Mouse (Mus musculus): ENCODE measurements around the gene Kansl1. TPM values are rescaled to one million over a fixed set of nuclear protein-coding genes. Genes with fewer than 3 reads are reported as not detected.

The Kansl1 gene
- polyA plus RNA-seq, 1 experiment: 93.0 TPM

DNA sequence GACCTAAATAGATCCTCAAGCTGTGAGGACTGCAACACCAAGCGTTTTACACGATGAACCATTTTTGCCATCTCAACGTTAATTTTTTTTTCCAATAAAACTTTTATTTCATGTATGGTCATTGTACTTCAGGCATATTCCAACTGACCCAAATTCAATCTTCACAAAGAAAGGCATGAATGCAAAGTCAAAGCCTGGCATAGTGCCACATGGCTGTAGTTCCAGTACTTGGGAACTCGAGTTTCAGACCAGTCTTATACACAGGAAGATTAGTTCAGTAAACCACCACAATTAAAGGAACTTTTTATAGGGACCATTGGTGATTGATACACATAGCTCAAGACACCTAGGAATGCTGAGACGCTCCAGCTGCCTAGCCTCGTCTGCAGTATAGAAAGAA is 75.5 kb downstream of the Kansl1 start:
- peaks cover 4% of the 10 kb centered on the region for H3K36me3 ChIP-seq (ENCODE audit: control insufficient read depth, insufficient read depth, low read length)
- H3K27ac ChIP-seq (ENCODE audit: insufficient read depth, low read length): no peak overlapping the region
- WGBS: 84% methylated on average over 6 of the region's 6 CpGs
- TF ChIP-seq POLR2A (IDR thresholded peaks at IDR 0.05; ENCODE audit: low read depth, low read length): no peak
- no peak for TF ChIP-seq CTCF (IDR thresholded peaks at IDR 0.05; ENCODE audit: extremely low read depth, insufficient read depth, insufficient read length, insufficient replicate concordance)
- no peaks in the 10 kb centered on the region for H3K27me3 ChIP-seq (ENCODE audit: control insufficient read depth, insufficient read depth, low read length)
- no peaks in the 10 kb centered on the region for H3K4me1 ChIP-seq (ENCODE audit: control insufficient read depth, insufficient read depth, insufficient read length)
- no peak for DNase-seq (ENCODE audit: low read depth in 1 of 2, low spot score in 2 of 2)
- no peak overlapping the region for H3K4me3 ChIP-seq (ENCODE audit: extremely low read depth, insufficient read depth, insufficient read length)

DNA sequence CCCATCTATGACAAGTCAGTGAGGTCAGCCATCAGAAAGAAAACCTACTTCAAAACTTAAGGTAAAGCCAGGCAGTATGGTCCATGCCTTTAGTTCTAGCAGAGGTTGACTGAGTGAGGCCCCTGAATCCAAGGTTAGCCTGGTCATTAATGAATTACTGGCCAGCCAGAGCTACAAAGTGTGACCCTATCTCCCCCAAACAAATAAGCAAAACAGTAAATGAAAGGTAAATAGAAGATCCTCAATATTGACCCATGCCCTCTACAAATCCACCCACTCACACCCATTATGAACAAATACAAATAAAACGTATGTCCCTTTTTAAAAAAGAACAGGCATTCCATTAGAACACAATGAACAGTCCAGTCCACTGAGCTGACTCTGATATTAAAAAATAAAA is 76.5 kb downstream of the Kansl1 start:
- WGBS: 90% methylated on average over 1 of the region's 1 CpGs
- no peak for TF ChIP-seq CTCF (IDR thresholded peaks at IDR 0.05; ENCODE audit: extremely low read depth, insufficient read depth, insufficient read length, insufficient replicate concordance)
- no peak for TF ChIP-seq POLR2A (IDR thresholded peaks at IDR 0.05; ENCODE audit: low read depth, low read length)
- no peaks in the 10 kb centered on the region for H3K27me3 ChIP-seq (ENCODE audit: control insufficient read depth, insufficient read depth, low read length)
- H3K27ac ChIP-seq (ENCODE audit: insufficient read depth, low read length): no peak overlapping the region
- H3K36me3 ChIP-seq (ENCODE audit: control insufficient read depth, insufficient read depth, low read length): peaks cover 4% of the 10 kb centered on the region
- no peak overlapping the region for H3K4me3 ChIP-seq (ENCODE audit: extremely low read depth, insufficient read depth, insufficient read length)
- no peak for DNase-seq (ENCODE audit: low read depth in 1 of 2, low spot score in 2 of 2)
- H3K4me1 ChIP-seq (ENCODE audit: control insufficient read depth, insufficient read depth, insufficient read length): 0 out of 2 replicates have a peak, but pooled peaks cover 2% of the 10 kb centered on the region

DNA sequence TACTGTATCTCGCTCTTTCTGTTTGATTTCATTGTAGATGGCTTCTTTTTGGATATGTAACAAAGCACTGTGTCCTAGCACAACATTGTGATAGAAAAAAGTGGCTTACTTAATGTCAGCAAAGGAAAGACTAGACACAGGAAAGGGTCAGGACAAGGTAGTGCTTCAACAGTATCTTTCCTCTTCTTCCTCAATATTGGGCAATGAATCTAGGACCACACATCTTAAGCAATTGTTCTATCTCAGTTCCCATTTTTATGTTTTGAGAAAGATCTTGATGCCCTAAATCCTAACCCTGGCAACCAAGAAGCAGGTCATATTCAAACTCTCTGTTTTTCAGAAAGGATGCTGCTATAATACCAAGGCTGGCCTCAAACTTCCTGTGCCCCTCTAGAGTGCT is 81.4 kb downstream of the Kansl1 start:
- no peaks in the 10 kb centered on the region for H3K36me3 ChIP-seq (ENCODE audit: control insufficient read depth, insufficient read depth, low read length)
- H3K27me3 ChIP-seq (ENCODE audit: control insufficient read depth, insufficient read depth, low read length): no peaks in the 10 kb centered on the region
- DNase-seq (ENCODE audit: low read depth in 1 of 2, low spot score in 2 of 2): no peak
- WGBS: 86% methylated on average over 1 of the region's 1 CpGs
- 0 out of 2 replicates have a peak, but pooled peaks cover 2% of the 10 kb centered on the region for H3K4me1 ChIP-seq (ENCODE audit: control insufficient read depth, insufficient read depth, insufficient read length)
- TF ChIP-seq CTCF (IDR thresholded peaks at IDR 0.05; ENCODE audit: extremely low read depth, insufficient read depth, insufficient read length, insufficient replicate concordance) (no peak), POLR2A (IDR thresholded peaks at IDR 0.05; ENCODE audit: low read depth, low read length) (no peak)
- H3K4me3 ChIP-seq (ENCODE audit: extremely low read depth, insufficient read depth, insufficient read length): no peak overlapping the region
- no peak overlapping the region for H3K27ac ChIP-seq (ENCODE audit: insufficient read depth, low read length)

DNA sequence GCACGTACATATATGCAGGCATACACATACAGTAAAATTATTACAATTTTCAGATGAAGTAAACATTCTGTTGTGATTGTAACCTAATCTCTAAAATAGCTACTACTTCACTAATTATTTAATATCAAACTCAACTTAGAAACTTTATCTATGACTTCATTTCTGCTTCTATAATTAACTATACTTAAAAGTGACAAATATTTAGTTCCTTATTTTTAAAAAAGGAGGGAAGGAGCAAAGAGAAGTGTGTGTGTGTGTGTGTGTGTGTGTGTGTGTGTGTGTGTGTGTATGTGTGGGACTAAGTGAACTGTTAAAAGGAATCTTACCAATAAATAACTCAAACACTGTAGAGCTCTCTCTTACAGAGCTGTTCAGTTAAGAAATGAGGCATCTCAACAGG is 82.1 kb downstream of the Kansl1 start:
- Histone ChIP-seq H3K4me3 (ENCODE audit: extremely low read depth, insufficient read depth, insufficient read length) (no peak overlapping the region), H3K27me3 (ENCODE audit: control insufficient read depth, insufficient read depth, low read length) (no peaks in the 10 kb centered on the region), H3K27ac (ENCODE audit: insufficient read depth, low read length) (no peak overlapping the region), H3K36me3 (ENCODE audit: control insufficient read depth, insufficient read depth, low read length) (no peaks in the 10 kb centered on the region), H3K4me1 (ENCODE audit: control insufficient read depth, insufficient read depth, insufficient read length) (0 out of 2 replicates have a peak, but pooled peaks cover 2% of the 10 kb centered on the region)
- 90% methylated on average over 1 of the region's 1 CpGs for WGBS
- DNase-seq (ENCODE audit: low read depth in 1 of 2, low spot score in 2 of 2): no peak
- TF ChIP-seq POLR2A (IDR thresholded peaks at IDR 0.05; ENCODE audit: low read depth, low read length): no peak

DNA sequence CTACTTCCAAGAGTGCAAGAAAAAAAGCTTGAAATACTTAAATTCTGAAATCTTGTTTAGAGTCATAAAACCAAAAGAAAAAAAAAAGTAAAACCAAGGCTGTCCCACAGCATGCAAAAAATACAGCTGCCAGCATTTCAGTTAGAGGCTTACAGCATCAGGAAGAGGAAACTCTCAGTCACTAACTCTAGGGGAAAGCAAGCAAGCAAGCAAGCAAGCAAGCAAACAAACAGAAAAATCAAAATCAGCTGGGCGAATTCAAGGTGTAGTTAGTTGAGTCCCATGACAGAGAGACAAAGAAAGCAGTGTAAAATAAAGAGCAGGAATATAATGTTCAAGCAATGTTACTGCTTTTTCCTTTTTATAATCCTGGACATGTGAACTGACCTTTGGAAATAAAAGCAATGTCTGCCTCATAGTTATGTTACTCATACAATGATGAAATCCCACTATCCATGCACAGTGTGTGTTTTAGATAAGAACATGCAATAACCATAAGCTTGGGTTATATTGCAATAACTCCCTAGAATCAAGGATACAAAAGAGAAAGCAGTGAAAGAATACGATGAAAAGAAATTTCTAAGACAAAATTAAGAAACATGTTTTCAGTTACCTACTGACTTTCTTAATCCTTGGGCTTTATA is 85.4 kb downstream of the Kansl1 start:
- Histone ChIP-seq H3K4me1 (ENCODE audit: control insufficient read depth, insufficient read depth, insufficient read length) (0 out of 2 replicates have a peak, but pooled peaks cover 2% of the 10 kb centered on the region), H3K36me3 (ENCODE audit: control insufficient read depth, insufficient read depth, low read length) (0 out of 2 replicates have a peak, but pooled peaks cover 3% of the 10 kb centered on the region), H3K27ac (ENCODE audit: insufficient read depth, low read length) (no peak overlapping the region), H3K27me3 (ENCODE audit: control insufficient read depth, insufficient read depth, low read length) (no peaks in the 10 kb centered on the region), H3K4me3 (ENCODE audit: extremely low read depth, insufficient read depth, insufficient read length) (no peak overlapping the region)
- WGBS: 76% methylated on average over 2 of the region's 2 CpGs
- no peak for DNase-seq (ENCODE audit: low read depth in 1 of 2, low spot score in 2 of 2)
- no peak for TF ChIP-seq POLR2A (IDR thresholded peaks at IDR 0.05; ENCODE audit: low read depth, low read length)

DNA sequence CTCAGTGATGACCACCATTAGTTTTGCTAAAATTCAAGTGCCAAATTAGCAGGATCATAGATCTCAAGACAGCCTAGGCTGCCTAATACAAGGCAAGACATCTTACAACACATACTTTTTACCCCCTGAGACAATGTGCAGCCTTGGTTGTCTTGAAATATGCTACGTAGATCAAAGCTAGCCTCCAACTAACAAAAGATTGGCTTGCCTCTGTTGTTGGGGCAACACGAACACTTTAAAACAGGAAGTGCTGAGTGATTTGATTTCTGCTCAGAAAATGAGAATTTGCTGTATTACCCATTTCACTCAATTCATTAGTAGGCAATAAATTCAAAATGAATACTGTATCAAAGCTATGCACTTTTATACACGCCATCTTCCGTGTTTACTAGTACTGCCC is 86.8 kb downstream of the Kansl1 start:
- no peak for DNase-seq (ENCODE audit: low read depth in 1 of 2, low spot score in 2 of 2)
- H3K36me3 ChIP-seq (ENCODE audit: control insufficient read depth, insufficient read depth, low read length): peaks cover 7% of the 10 kb centered on the region; the same call in 1 of the 2 replicates
- H3K27me3 ChIP-seq (ENCODE audit: control insufficient read depth, insufficient read depth, low read length): no peaks in the 10 kb centered on the region
- H3K27ac ChIP-seq (ENCODE audit: insufficient read depth, low read length): no peak overlapping the region
- no peaks in the 10 kb centered on the region for H3K4me1 ChIP-seq (ENCODE audit: control insufficient read depth, insufficient read depth, insufficient read length)
- WGBS: 68% methylated on average over 4 of the region's 4 CpGs
- no peak overlapping the region for H3K4me3 ChIP-seq (ENCODE audit: extremely low read depth, insufficient read depth, insufficient read length)
- TF ChIP-seq POLR2A (IDR thresholded peaks at IDR 0.05; ENCODE audit: low read depth, low read length): no peak
- no peak for TF ChIP-seq CTCF (IDR thresholded peaks at IDR 0.05; ENCODE audit: extremely low read depth, insufficient read depth, insufficient read length, insufficient replicate concordance)

DNA sequence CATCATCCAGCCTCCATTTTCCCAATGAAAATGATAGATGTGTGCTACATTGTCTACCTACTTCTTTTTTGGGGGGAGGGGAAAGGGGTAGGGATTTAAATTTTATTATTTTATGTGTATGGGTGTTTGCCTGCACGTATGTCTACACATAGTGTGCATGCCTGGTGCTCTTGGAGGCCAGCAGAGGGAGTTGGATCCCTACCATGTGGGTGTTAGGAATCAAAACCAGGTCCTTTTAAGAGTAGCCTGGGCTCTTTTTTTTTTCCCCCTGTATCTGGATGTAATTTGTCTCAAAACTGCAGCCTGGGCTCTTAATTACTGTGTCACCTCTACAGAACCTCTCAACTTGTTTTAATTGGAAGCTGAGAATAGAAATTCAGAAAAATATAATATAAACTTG is 89.0 kb downstream of the Kansl1 start:
- Histone ChIP-seq H3K36me3 (ENCODE audit: control insufficient read depth, insufficient read depth, low read length) (peaks cover 12% of the 10 kb centered on the region), H3K4me3 (ENCODE audit: extremely low read depth, insufficient read depth, insufficient read length) (no peak overlapping the region), H3K4me1 (ENCODE audit: control insufficient read depth, insufficient read depth, insufficient read length) (no peaks in the 10 kb centered on the region), H3K27ac (ENCODE audit: insufficient read depth, low read length) (no peak overlapping the region), H3K27me3 (ENCODE audit: control insufficient read depth, insufficient read depth, low read length) (no peaks in the 10 kb centered on the region)
- 71% methylated on average over 1 of the region's 1 CpGs for WGBS
- DNase-seq (ENCODE audit: low read depth in 1 of 2, low spot score in 2 of 2): peak in 1 of 2 experiments; percentile 7
- TF ChIP-seq POLR2A (IDR thresholded peaks at IDR 0.05; ENCODE audit: low read depth, low read length) (no peak), CTCF (IDR thresholded peaks at IDR 0.05; ENCODE audit: extremely low read depth, insufficient read depth, insufficient read length, insufficient replicate concordance) (peak; percentile 24; the same call in 1 of the 2 replicates)

Measured in spleen, adult 2 months (tissue).